Mouse (Mus musculus) intestine, embryonic 15.5 days (tissue): ENCODE data around the gene Anks1b. TPM values are rescaled to one million over a fixed set of nuclear protein-coding genes. Genes with fewer than 3 reads are reported as not detected.

ENCODE experiments used
- ATAC-seq: fragments of 200-750 bp; cut with Nextera tagmentation; 2 replicates; pipeline ENCODE4 v1.8.0; 2017; ENCODE audit warnings: moderate TSS enrichment, moderate library complexity
- H3K27ac ChIP-seq: fragments of 300-500 bp; sonication (generic); 2 replicates; pipeline ENCODE4 v1.5.1; 2015; ENCODE audit warnings: mild to moderate bottlenecking, inconsistent platforms
- H3K27me3 ChIP-seq: fragments of 300-500 bp; sonication (generic); replicated peaks from 2 replicates; pipeline ENCODE4 v1.6.1; 2015; ENCODE audit warnings: inconsistent platforms
- H3K36me3 ChIP-seq: fragments of 300-500 bp; sonication (generic); 2 replicates; pipeline ENCODE4 v1.6.1; 2015; ENCODE audit warnings: inconsistent platforms
- H3K4me1 ChIP-seq: fragments of 300-500 bp; sonication (generic); replicated peaks from 2 replicates; pipeline ENCODE4 v1.6.1; 2015; ENCODE audit warnings: inconsistent platforms
- H3K4me2 ChIP-seq: fragments of 300-500 bp; sonication (generic); replicated peaks from 2 replicates; pipeline ENCODE4 v1.6.1; 2015; ENCODE audit warnings: mild to moderate bottlenecking, inconsistent platforms
- H3K4me3 ChIP-seq: fragments of 300-500 bp; sonication (generic); replicated peaks from 2 replicates; pipeline ENCODE4 v1.5.1; 2015; ENCODE audit warnings: inconsistent platforms
- H3K9ac ChIP-seq: fragments of 300-500 bp; sonication (generic); 2 replicates; pipeline ENCODE4 v1.6.1; 2015; ENCODE audit warnings: inconsistent platforms
- H3K9me3 ChIP-seq: fragments of 300-500 bp; sonication (generic); 2 replicates; pipeline ENCODE4 v1.6.1; 2016; ENCODE audit warnings: inconsistent platforms
- WGBS: fragments of 180-500 bp; shearing (Covaris S2); methylation state at CpG from one replicate; pipeline ENCODE4 v1.1.7; 2015; 5-methylcytosine and 5-hydroxymethylcytosine counted together
- polyA plus RNA-seq: library from polyadenylated mRNA; unstranded; fragments of >200 nt; fragmentation: Nextera tagmentation; extraction: Ambion mirVana; gene quantifications from 2 replicates; pipeline ENCODE4 v1.2.1, GENCODE M21; 2015

Gene Anks1b
- polyA plus RNA-seq, 1 experiment from 2014 or later, result 0.85 TPM

- Histone ChIP-seq H3K27me3 (no peaks in the 10 kb centered on the region), H3K4me1 (no peaks in the 10 kb centered on the region), H3K4me2 (no peak overlapping the region), H3K9me3 (no peaks in the 10 kb centered on the region), H3K4me3 (no peak overlapping the region), H3K27ac (no peak overlapping the region), H3K9ac (no peak overlapping the region), H3K36me3 (no peaks in the 10 kb centered on the region)
- no peak for ATAC-seq
- 86% methylated on average over 6 of the region's 6 CpGs for WGBS
Measured at GRCm38 (mm10) chr10:90093877-90094276, 220.6 kb downstream of the Anks1b start.

- Histone ChIP-seq H3K9me3 (no peaks in the 10 kb centered on the region), H3K9ac (no peak overlapping the region), H3K27me3 (no peaks in the 10 kb centered on the region), H3K4me2 (no peak overlapping the region), H3K27ac (no peak overlapping the region), H3K4me3 (no peak overlapping the region), H3K4me1 (no peaks in the 10 kb centered on the region), H3K36me3 (no peaks in the 10 kb centered on the region)
- ATAC-seq, result no peak
- WGBS, result 62% methylated on average over 5 of the region's 5 CpGs
Measured at GRCm38 (mm10) chr10:90112662-90113061, 239.4 kb downstream of the Anks1b start.

GRCm38 (mm10) chr10:90116867-90117266 is 243.6 kb downstream of the Anks1b start:
- Histone ChIP-seq H3K4me2 (no peak overlapping the region), H3K27ac (no peak overlapping the region), H3K9ac (no peak overlapping the region), H3K4me3 (no peak overlapping the region), H3K4me1 (no peaks in the 10 kb centered on the region), H3K36me3 (no peaks in the 10 kb centered on the region), H3K27me3 (no peaks in the 10 kb centered on the region), H3K9me3 (no peaks in the 10 kb centered on the region)
- no peak for ATAC-seq
- 84% methylated on average over 3 of the region's 3 CpGs for WGBS

- no peak overlapping the region for H3K4me2 ChIP-seq
- no peak overlapping the region for H3K27ac ChIP-seq
- 88% methylated on average over 2 of the region's 2 CpGs for WGBS
- ATAC-seq, result no peak
- H3K9ac ChIP-seq, result no peak overlapping the region
- no peaks in the 10 kb centered on the region for H3K27me3 ChIP-seq
- no peaks in the 10 kb centered on the region for H3K9me3 ChIP-seq
- H3K4me3 ChIP-seq, result no peak overlapping the region
- no peaks in the 10 kb centered on the region for H3K36me3 ChIP-seq
- H3K4me1 ChIP-seq, result no peaks in the 10 kb centered on the region
Measured at GRCm38 (mm10) chr10:90117836-90118235, 244.5 kb downstream of the Anks1b start.

GRCm38 (mm10) chr10:90137538-90137937 is 264.2 kb downstream of the Anks1b start:
- Histone ChIP-seq H3K27me3 (no peaks in the 10 kb centered on the region), H3K4me1 (no peaks in the 10 kb centered on the region), H3K36me3 (no peaks in the 10 kb centered on the region), H3K4me2 (no peak overlapping the region), H3K27ac (no peak overlapping the region), H3K9me3 (no peaks in the 10 kb centered on the region; the same call in 1 of the 2 replicates), H3K4me3 (no peak overlapping the region), H3K9ac (no peak overlapping the region)
- no peak for ATAC-seq

- no peaks in the 10 kb centered on the region for H3K36me3 ChIP-seq
- H3K9ac ChIP-seq, result no peak overlapping the region
- ATAC-seq, result no peak
- no peaks in the 10 kb centered on the region for H3K9me3 ChIP-seq
- no peaks in the 10 kb centered on the region for H3K4me1 ChIP-seq
- no peak overlapping the region for H3K27ac ChIP-seq
- H3K4me2 ChIP-seq, result no peak overlapping the region
- no peaks in the 10 kb centered on the region for H3K27me3 ChIP-seq
- H3K4me3 ChIP-seq, result no peak overlapping the region
Measured at GRCm38 (mm10) chr10:90140947-90141346, 267.6 kb downstream of the Anks1b start.

GRCm38 (mm10) chr10:90144444-90144843 is 271.1 kb downstream of the Anks1b start:
- Histone ChIP-seq H3K27me3 (no peaks in the 10 kb centered on the region), H3K4me3 (no peak overlapping the region), H3K27ac (no peak overlapping the region), H3K4me1 (no peaks in the 10 kb centered on the region), H3K36me3 (no peaks in the 10 kb centered on the region), H3K9ac (no peak overlapping the region), H3K4me2 (no peak overlapping the region), H3K9me3 (no peaks in the 10 kb centered on the region)
- ATAC-seq, result no peak
- WGBS, result 90% methylated on average over 1 of the region's 1 CpGs

GRCm38 (mm10) chr10:90151510-90151909 is 278.2 kb downstream of the Anks1b start:
- no peak for ATAC-seq
- Histone ChIP-seq H3K4me3 (no peak overlapping the region), H3K27ac (no peak overlapping the region)

GRCm38 (mm10) chr10:90169941-90170580 is 296.8 kb downstream of the Anks1b start:
- Histone ChIP-seq H3K27me3 (no peaks in the 10 kb centered on the region), H3K36me3 (no peaks in the 10 kb centered on the region), H3K4me2 (no peak overlapping the region), H3K9me3 (no peaks in the 10 kb centered on the region), H3K9ac (no peak overlapping the region), H3K27ac (no peak overlapping the region), H3K4me1 (no peaks in the 10 kb centered on the region), H3K4me3 (no peak overlapping the region)
- 71% methylated on average over 6 of the region's 6 CpGs for WGBS
- no peak for ATAC-seq

More at GRCm38 (mm10) chr10:90151510-90151909, 278.2 kb downstream of the Anks1b start:
- Histone ChIP-seq H3K4me1 (no peaks in the 10 kb centered on the region), H3K4me2 (no peak overlapping the region), H3K36me3 (no peaks in the 10 kb centered on the region), H3K9ac (no peak overlapping the region), H3K9me3 (no peaks in the 10 kb centered on the region), H3K27me3 (no peaks in the 10 kb centered on the region)

- H3K9me3 ChIP-seq, result no peaks in the 10 kb centered on the region
- no peak overlapping the region for H3K4me2 ChIP-seq
- no peak overlapping the region for H3K9ac ChIP-seq
- WGBS, result 67% methylated on average over 5 of the region's 5 CpGs
- ATAC-seq, result no peak
- no peak overlapping the region for H3K4me3 ChIP-seq
- no peaks in the 10 kb centered on the region for H3K36me3 ChIP-seq
- H3K4me1 ChIP-seq, result no peaks in the 10 kb centered on the region
- no peak overlapping the region for H3K27ac ChIP-seq
- no peaks in the 10 kb centered on the region for H3K27me3 ChIP-seq
Measured at GRCm38 (mm10) chr10:90190366-90190765, 317.1 kb downstream of the Anks1b start.

GRCm38 (mm10) chr10:90196936-90197335 is 323.6 kb downstream of the Anks1b start:
- H3K36me3 ChIP-seq, result no peaks in the 10 kb centered on the region
- H3K4me1 ChIP-seq, result no peaks in the 10 kb centered on the region
- no peak overlapping the region for H3K4me2 ChIP-seq
- H3K27me3 ChIP-seq, result no peaks in the 10 kb centered on the region
- 62% methylated on average over 5 of the region's 5 CpGs for WGBS
- H3K9ac ChIP-seq, result no peak overlapping the region
- H3K4me3 ChIP-seq, result no peak overlapping the region
- peak; percentile 78 for ATAC-seq
- H3K9me3 ChIP-seq, result no peaks in the 10 kb centered on the region
- H3K27ac ChIP-seq, result no peak overlapping the region

- Histone ChIP-seq H3K9ac (no peak overlapping the region), H3K27ac (no peak overlapping the region), H3K9me3 (no peaks in the 10 kb centered on the region), H3K4me1 (no peaks in the 10 kb centered on the region), H3K4me3 (no peak overlapping the region), H3K4me2 (no peak overlapping the region), H3K36me3 (no peaks in the 10 kb centered on the region), H3K27me3 (no peaks in the 10 kb centered on the region)
- no peak for ATAC-seq
- 85% methylated on average over 6 of the region's 6 CpGs for WGBS
Measured at GRCm38 (mm10) chr10:90210044-90210443, 336.7 kb downstream of the Anks1b start.

GRCm38 (mm10) chr10:90220470-90220869 is 347.2 kb downstream of the Anks1b start:
- no peaks in the 10 kb centered on the region for H3K27me3 ChIP-seq
- H3K9ac ChIP-seq, result no peak overlapping the region
- H3K27ac ChIP-seq, result no peak overlapping the region
- WGBS, result 72% methylated on average over 3 of the region's 3 CpGs
- H3K4me3 ChIP-seq, result no peak overlapping the region
- H3K4me2 ChIP-seq, result no peak overlapping the region
- no peaks in the 10 kb centered on the region for H3K36me3 ChIP-seq
- no peaks in the 10 kb centered on the region for H3K9me3 ChIP-seq
- H3K4me1 ChIP-seq, result no peaks in the 10 kb centered on the region
- no peak for ATAC-seq
